In genomic region chr13:103065437-103065836, GRCm38 (mm10) we compare ENCODE assay signal across 21 mouse cellular contexts.
DNase-seq lines count a peak whose midpoint lies in the region; ATAC-seq and TF ChIP-seq lines count a peak whose summit lies in the region.
"Had no signal": no experiment of that assay in that cellular context is flagged by ENCODE, and none has a peak within 500 bp of the region (broad histone marks: within the 10 kb centered on the region; RNA-seq: fewer than 3 reads in every experiment).

No protein-coding gene starts in this region.

- TF ChIP-seq POLR2A in heart, adult 2 months (IDR thresholded peaks at IDR 0.05; ENCODE audit: insufficient read depth, low read depth, low read length) = no peak

- peak; percentile 77 for DNase-seq in heart, adult 11 months
- no peak for DNase-seq in heart, adult 18-20 months
- DNase-seq in heart, adult 2 months = no peak
- peak; percentile 9 to 11 for DNase-seq in B cell, adult 2 months
- no peak for DNase-seq in kidney, adult 8-10 months
- no peak for DNase-seq in cerebellum, adult 8-10 months
- DNase-seq: adrenal gland, postnatal 36 days; cerebellum, adult 2 months; kidney, postnatal 36 days; layer of hippocampus, adult 9-11 months; liver, postnatal 0 days; lung, postnatal 10 days had no signal

- TF ChIP-seq CTCF in heart, adult 2 months (IDR thresholded peaks at IDR 0.05) = no peak

- 63% methylated on average over 7 of the region's 7 CpGs for WGBS in heart, embryonic 16.5 days
- WGBS in heart, adult 2 months = 72% methylated on average over 7 of the region's 7 CpGs

- H3K9me3 ChIP-seq in heart, embryonic 16.5 days (replicated peaks; ENCODE audit: control insufficient read depth, low read length) = no peaks in the 10 kb centered on the region
- H3K9me3 ChIP-seq: embryonic facial prominence, embryonic 13.5 days; hindbrain, embryonic 15.5 days; intestine, embryonic 15.5 days; limb, embryonic 10.5 days; megakaryocyte, embryonic 14.5 days had no signal

- no peaks in the 10 kb centered on the region for H3K27me3 ChIP-seq in heart, embryonic 16.5 days (ENCODE audit: control insufficient read depth, insufficient read depth, low read length)
- H3K27me3 ChIP-seq in heart, adult 2 months (ENCODE audit: control insufficient read depth, insufficient read depth, low read length) = no peaks in the 10 kb centered on the region
- H3K27me3 ChIP-seq: embryonic facial prominence, embryonic 13.5 days; hindbrain, embryonic 15.5 days; intestine, embryonic 15.5 days had no signal

- H3K9ac ChIP-seq in heart, embryonic 16.5 days (ENCODE audit: low read length) = no peak overlapping the region
- H3K9ac ChIP-seq in heart, adult 2 months (ENCODE audit: low read depth, low read length) = no peak overlapping the region
- H3K9ac ChIP-seq: embryonic facial prominence, embryonic 13.5 days; hindbrain, embryonic 15.5 days; intestine, embryonic 15.5 days; liver, postnatal 0 days had no signal

- no peak overlapping the region for H3K27ac ChIP-seq in heart, embryonic 16.5 days (ENCODE audit: low read length)
- H3K27ac ChIP-seq in heart, adult 2 months = no peak overlapping the region
- H3K27ac ChIP-seq: embryonic facial prominence, embryonic 13.5 days; hindbrain, embryonic 15.5 days; intestine, embryonic 15.5 days; limb, embryonic 10.5 days; stomach, postnatal 0 days had no signal

- no peak for TF ChIP-seq EP300 in heart, adult 2 months (IDR thresholded peaks at IDR 0.05; ENCODE audit: insufficient read depth, low read depth, low read length)

- peaks cover 26% of the 10 kb centered on the region for H3K4me1 ChIP-seq in heart, embryonic 16.5 days (ENCODE audit: control insufficient read depth, insufficient read depth, low read length)
- H3K4me1 ChIP-seq in heart, adult 2 months (ENCODE audit: control insufficient read depth, insufficient read depth, low read length) = peaks cover 10% of the 10 kb centered on the region
- H3K4me1 ChIP-seq: embryonic facial prominence, embryonic 13.5 days; intestine, embryonic 15.5 days had no signal

- intact Hi-C loops in heart, adult 2 months (cut with DNase I) = no loop called here

- H3K79me2 ChIP-seq in heart, adult 2 months (replicated peaks; ENCODE audit: control insufficient read depth, insufficient read depth, low read length) = peaks cover 2% of the 10 kb centered on the region; the same call in 1 of the 2 replicates

- peak overlapping the region; percentile 8 for H3K4me2 ChIP-seq in heart, embryonic 16.5 days (ENCODE audit: low read depth, low read length)
- H3K4me2 ChIP-seq: embryonic facial prominence, embryonic 13.5 days; hindbrain, embryonic 15.5 days; intestine, embryonic 15.5 days had no signal

- no peaks in the 10 kb centered on the region for H3K36me3 ChIP-seq in heart, embryonic 16.5 days (ENCODE audit: control insufficient read depth, insufficient read depth)
- no peaks in the 10 kb centered on the region for H3K36me3 ChIP-seq in heart, adult 2 months (ENCODE audit: control insufficient read depth, insufficient read depth, low read length)
- H3K36me3 ChIP-seq: embryonic facial prominence, embryonic 13.5 days; hindbrain, embryonic 15.5 days; intestine, embryonic 15.5 days; limb, embryonic 10.5 days had no signal

- H3K4me3 ChIP-seq in heart, embryonic 16.5 days (ENCODE audit: low read length) = no peak overlapping the region
- no peak overlapping the region for H3K4me3 ChIP-seq in heart, adult 2 months
- H3K4me3 ChIP-seq: embryonic facial prominence, embryonic 13.5 days; hindbrain, embryonic 15.5 days; intestine, embryonic 15.5 days; limb, embryonic 10.5 days; megakaryocyte, embryonic 14.5 days had no signal

- ATAC-seq in heart, embryonic 16.5 days (replicated peaks; ENCODE audit: extremely low read depth, insufficient read depth, low FRiP score) = no peak
- peak; percentile 58 to 67 for ATAC-seq in hematopoietic stem cell, adult 5-6 weeks (replicated peaks in 1 of 2; ENCODE audit: insufficient read depth in 1 of 2, low FRiP score in 2 of 2, low TSS enrichment in 1 of 2, low read depth in 1 of 2, poor library complexity in 2 of 2, severe bottlenecking in 2 of 2)
- ATAC-seq: forebrain, embryonic 14.5 days; intestine, embryonic 15.5 days; liver, postnatal 0 days had no signal

Comparison
In these comparisons a context has a peak if more than half of its experiments do, and no peak if none do; other contexts are left out.
1. DNase-seq: peak in heart, adult 11 months (single experiment) and B cell, adult 2 months (2 of 2); none in heart, adult 18-20 months (0 of 2), heart, adult 2 months (0 of 2), kidney, adult 8-10 months (0 of 2) and cerebellum, adult 8-10 months (single experiment).